Mouse (Mus musculus) brain, embryonic 14.5 days (tissue): ENCODE data around the gene Ncstn.

Source experiments
- CTCF ChIP-seq: fragments of 200-500 bp; IDR thresholded peaks from 2 replicates; pipeline ENCODE4 v1.5.1; 2012; ENCODE audit warnings: inconsistent platforms, mild to moderate bottlenecking, moderate library complexity, borderline replicate concordance; ENCODE audit not compliant: insufficient read depth, insufficient read length; ENCODE audit errors: extremely low read depth
- POLR2A ChIP-seq: fragments of 200-500 bp; IDR thresholded peaks from 2 replicates; pipeline ENCODE4 v1.6.1; 2012; ENCODE audit warnings: mild to moderate bottlenecking, inconsistent platforms, borderline replicate concordance; ENCODE audit not compliant: poor library complexity, insufficient read depth, insufficient read length, severe bottlenecking; ENCODE audit errors: extremely low read depth

DNA sequence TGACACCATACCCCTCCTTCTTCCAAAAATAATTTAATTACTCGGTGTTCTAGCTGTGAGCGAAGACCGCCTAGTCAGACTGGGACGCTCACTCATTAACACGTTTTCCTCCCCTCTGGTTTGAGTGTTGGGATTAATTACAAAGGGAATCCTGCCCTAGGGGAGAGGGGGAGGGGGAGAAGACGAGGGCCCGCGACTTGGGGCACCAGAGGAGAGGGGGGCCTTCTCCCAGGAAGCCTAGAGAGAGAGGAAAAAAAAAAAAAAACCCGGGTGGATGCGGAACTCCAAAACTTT, 54.8 kb downstream of the Ncstn start:
- TF ChIP-seq CTCF (no peak), POLR2A (no peak)
